In genomic region chr3:131271157-131271556, GRCm38 (mm10) we compare ENCODE assay signal across 8 mouse cellular contexts. TPM values are rescaled to one million over a fixed set of nuclear protein-coding genes. Genes with fewer than 3 reads are reported as not detected.
DNase-seq lines count a peak whose midpoint lies in the region; ATAC-seq and TF ChIP-seq lines count a peak whose summit lies in the region.

No protein-coding gene starts in this region.

- no peak for TF ChIP-seq POLR2A in kidney, adult 2 months (IDR thresholded peaks at IDR 0.05; ENCODE audit: low read depth, low read length)

- WGBS in kidney, adult 2 months: 5% methylated on average over 8 of the region's 8 CpGs
- WGBS in lung, embryonic 16.5 days: 2% methylated on average over 8 of the region's 8 CpGs

- H3K4me1 ChIP-seq in kidney, adult 2 months (ENCODE audit: control insufficient read depth, insufficient read depth, low read length): peaks cover 43% of the 10 kb centered on the region
- H3K4me1 ChIP-seq in lung, embryonic 16.5 days (replicated peaks; ENCODE audit: control insufficient read depth, insufficient read depth, low read length): peaks cover 29% of the 10 kb centered on the region

- H3K27me3 ChIP-seq in kidney, adult 2 months (replicated peaks; ENCODE audit: control insufficient read depth, insufficient read depth, low read length): no peaks in the 10 kb centered on the region
- no peaks in the 10 kb centered on the region for H3K27me3 ChIP-seq in lung, embryonic 16.5 days (ENCODE audit: control insufficient read depth, insufficient read depth, low read depth, low read length)

- peak overlapping the region; percentile 98 for H3K4me3 ChIP-seq in kidney, adult 2 months (ENCODE audit: insufficient read depth, low read depth, low read length)
- H3K4me3 ChIP-seq in lung, embryonic 16.5 days (ENCODE audit: low read length): peak overlapping the region; percentile 87

- DNase-seq in CD4-positive, CD25-positive, alpha-beta regulatory T cell, adult 2 months (ENCODE audit: low read depth, low spot score): peak; percentile 39
- peak; percentile 80 for DNase-seq in embryo, embryonic 10 days (ENCODE audit: low spot score)
- peak; percentile 42 for DNase-seq in heart, adult 8-10 months (ENCODE audit: low spot score)
- DNase-seq in kidney, adult 2 months: peak; percentile 94
- DNase-seq in retina, embryonic 14.5 days (ENCODE audit: low spot score): peak; percentile 77
- no peak for DNase-seq in cerebellum, postnatal 36 days

- H3K27ac ChIP-seq in kidney, adult 2 months (ENCODE audit: insufficient read depth, low read depth, low read length): peak overlapping the region; percentile 91
- peak overlapping the region; percentile 83 for H3K27ac ChIP-seq in lung, embryonic 16.5 days (ENCODE audit: low read length)

- peak overlapping the region; percentile 83 for H3K4me2 ChIP-seq in lung, embryonic 16.5 days (ENCODE audit: low read depth, low read length)

- ATAC-seq in CD4-positive, CD25-positive, alpha-beta regulatory T cell, adult 4 months: no peak
- peak; percentile 24; the same call in 1 of the 2 replicates for ATAC-seq in lung, embryonic 16.5 days (ENCODE audit: low read depth)

- H3K9ac ChIP-seq in lung, embryonic 16.5 days (ENCODE audit: low read length): peak overlapping the region; percentile 81

- no peaks in the 10 kb centered on the region for H3K9me3 ChIP-seq in lung, embryonic 16.5 days (ENCODE audit: control insufficient read depth, low read length)

- TF ChIP-seq CTCF in kidney, adult 2 months (conservative IDR thresholded peaks at IDR 0.05; ENCODE audit: insufficient read depth, insufficient read length, low read depth, low read length): peak; percentile 44

- no peaks in the 10 kb centered on the region; the same call in 1 of the 2 replicates for H3K36me3 ChIP-seq in kidney, adult 2 months (ENCODE audit: control insufficient read depth, insufficient read depth, low read length)
- H3K36me3 ChIP-seq in lung, embryonic 16.5 days (ENCODE audit: control insufficient read depth, insufficient read depth, low read length): peaks cover 2% of the 10 kb centered on the region

RNA-seq across cellular contexts. Expression of gene Hadh, which starts 0.7 kb away (rescaled TPM):
- 10 to 100 TPM; 78.8 to 91.6 TPM for polyA plus RNA-seq in CD4-positive, CD25-positive, alpha-beta regulatory T cell, adult 4 months (2017; shearing (Covaris generic))
- 100 to 1,000 TPM; 729 to 925 (median 854) TPM for total RNA-seq in heart, adult 8-10 months (2022)
- 471 and 515 TPM in 2 replicates for polyA plus RNA-seq in kidney, adult 2 months (2012; rRNA removed)
- polyA plus RNA-seq in lung, embryonic 16.5 days (2015; fragmentation: Nextera tagmentation; extraction: Ambion mirVana): 121 and 123 TPM in 2 replicates

RNA-seq across cellular contexts. Expression of gene Cyp2u1, which starts 31.9 kb away (rescaled TPM):
- 1 to 10 TPM in 1 of 2 experiments, under 1 TPM in 1; 0.97 to 1.3 TPM for polyA plus RNA-seq in CD4-positive, CD25-positive, alpha-beta regulatory T cell, adult 4 months (2017; shearing (Covaris generic))
- total RNA-seq in heart, adult 8-10 months (2022): 10 to 100 TPM; 33.6 to 39.7 (median 37.5) TPM
- 7.8 and 9.4 TPM in 2 replicates for polyA plus RNA-seq in kidney, adult 2 months (2012; rRNA removed)
- 1.6 and 2.7 TPM in 2 replicates for polyA plus RNA-seq in lung, embryonic 16.5 days (2015; fragmentation: Nextera tagmentation; extraction: Ambion mirVana)

Comparison
In these comparisons a context has a peak if more than half of its experiments do, and no peak if none do; other contexts are left out.
1. DNase-seq: peak in CD4-positive, CD25-positive, alpha-beta regulatory T cell, adult 2 months (single experiment), embryo, embryonic 10 days (single experiment), heart, adult 8-10 months (single experiment), kidney, adult 2 months (single experiment) and retina, embryonic 14.5 days (single experiment); none in cerebellum, postnatal 36 days (0 of 2).